Mouse (Mus musculus): Measurements from ENCODE around the gene Trpc7.

DNA sequence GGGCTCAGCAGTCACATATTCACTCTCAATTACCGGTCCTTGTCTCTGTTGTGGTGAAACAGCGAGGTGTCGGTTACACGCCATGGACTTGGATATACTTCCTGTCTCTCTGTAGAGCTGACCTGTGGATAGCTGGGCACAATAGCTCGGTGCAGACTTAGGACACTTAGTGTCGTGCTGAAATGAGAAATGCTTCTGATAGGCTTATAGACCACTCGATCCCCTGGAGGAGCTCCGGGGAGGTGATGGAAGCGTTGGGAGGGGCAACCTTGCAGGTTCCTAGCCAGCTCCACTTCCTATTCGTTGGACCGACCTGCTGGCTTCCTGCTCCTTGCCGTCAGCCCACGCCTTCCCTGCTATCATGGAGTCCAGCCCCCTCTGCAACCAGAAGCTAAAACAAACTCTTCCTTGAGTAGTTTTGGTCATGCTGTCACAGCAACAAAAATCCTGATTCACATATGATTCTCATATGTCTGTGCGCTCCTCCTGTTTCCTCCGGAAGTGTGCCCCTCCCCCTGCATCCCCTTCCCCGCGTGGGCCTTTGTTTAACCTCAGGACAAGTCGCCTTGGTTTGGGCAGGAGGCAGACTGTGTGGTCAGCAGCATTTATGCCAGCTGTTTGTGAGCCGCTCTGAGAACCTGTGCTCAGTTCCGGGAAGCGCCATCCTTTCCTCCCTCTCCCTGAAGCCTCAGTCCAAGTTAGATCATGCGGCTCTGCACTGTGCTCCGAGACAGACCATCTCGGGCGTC is 130.3 kb downstream of the Trpc7 start:
- TF ChIP-seq FOSL1 (IDR thresholded peaks at IDR 0.05; ENCODE audit: insufficient read depth, low read length, poor library complexity, severe bottlenecking) (no peak), CTCF (IDR thresholded peaks at IDR 0.05; ENCODE audit: control insufficient read depth, insufficient read depth, insufficient read length) (no peak), USF1 (IDR thresholded peaks at IDR 0.05; ENCODE audit: low read depth) (no peak), CEBPB (IDR thresholded peaks at IDR 0.05; ENCODE audit: low read depth) (no peak), MYOG (IDR thresholded peaks at IDR 0.05; ENCODE audit: control insufficient read depth, extremely low read depth, insufficient read length) (no peak), MAX (IDR thresholded peaks at IDR 0.05) (no peak), MYOD1 (IDR thresholded peaks at IDR 0.05; ENCODE audit: control insufficient read depth, insufficient read length, low read depth) (no peak)
